Mouse (Mus musculus): ENCODE data around the gene Lactbl1.

GRCm38 (mm10) chr4:136665068-136665467 is 42.6 kb downstream of the Lactbl1 start:
- no peak for TF ChIP-seq CTCF (IDR thresholded peaks at IDR 0.05; ENCODE audit: extremely low read depth, insufficient read depth, low read length)
- no peak for TF ChIP-seq POLR2A (IDR thresholded peaks at IDR 0.05; ENCODE audit: extremely low read depth, insufficient read depth, low read length)

Measured in cortical plate, adult 2 months (tissue).